Mouse (Mus musculus): ENCODE data around the gene Mymx.

DNA sequence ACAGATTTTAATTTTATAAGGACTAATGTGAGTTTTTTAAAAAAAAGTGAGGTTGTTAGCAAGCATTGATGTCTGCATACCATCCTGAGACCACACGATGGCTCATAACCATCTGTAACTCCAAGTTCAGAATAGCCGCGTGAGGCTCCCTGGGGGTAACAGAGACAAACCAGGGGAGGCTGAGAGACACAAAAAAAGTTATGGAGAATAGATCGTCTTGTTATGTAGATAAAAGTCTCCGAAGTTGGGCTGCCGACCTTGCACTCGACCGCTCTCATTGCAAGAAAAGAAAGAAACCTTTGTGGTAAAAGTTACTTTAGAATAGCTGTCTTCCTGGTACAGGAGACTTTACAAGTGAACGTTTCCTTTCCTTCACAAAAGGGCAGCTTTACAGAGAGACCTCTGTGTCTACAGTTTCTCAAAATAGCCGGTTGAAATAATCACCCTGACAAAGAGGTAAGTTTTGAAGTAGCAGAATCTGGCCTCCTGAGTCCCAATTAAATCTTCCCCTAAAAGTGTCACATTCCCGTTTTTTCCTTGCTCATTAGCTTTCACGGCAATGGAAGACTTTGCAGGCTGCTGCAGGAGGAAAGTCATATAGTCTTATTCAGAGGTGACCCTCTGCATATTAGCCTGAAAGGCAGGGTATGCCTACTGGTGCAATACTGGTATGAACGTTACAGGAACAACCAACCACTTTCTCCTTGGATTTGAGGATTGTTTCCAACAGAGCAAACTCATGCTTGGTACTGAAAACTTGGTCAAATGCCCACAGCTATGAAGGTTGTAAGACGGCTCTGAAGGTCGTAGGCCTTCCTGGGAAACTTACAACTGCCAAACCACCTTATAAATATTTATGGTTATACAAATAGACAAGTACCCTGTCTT is 5.3 kb upstream of the Mymx start:
- TF ChIP-seq POLR2A (IDR thresholded peaks at IDR 0.05; ENCODE audit: low read depth, low read length) (no peak), POLR2AphosphoS2 (IDR thresholded peaks at IDR 0.05; ENCODE audit: low read depth, low read length) (no peak), EP300 (IDR thresholded peaks at IDR 0.05; ENCODE audit: low read length) (no peak)

All from CH12.LX (cell line).